In genomic region chr3:108788455-108788794, GRCm38 (mm10) we compare ENCODE assay signal across 23 mouse cellular contexts. TPM values are rescaled to one million over a fixed set of nuclear protein-coding genes. Genes with fewer than 3 reads are reported as not detected.
A peak's percentile ranks its signal among the peaks of the same experiment; 100 is the strongest.
DNase-seq lines count a peak whose midpoint lies in the region; ATAC-seq and TF ChIP-seq lines count a peak whose summit lies in the region.
"Had no signal": no experiment of that assay in that cellular context is flagged by ENCODE, and none has a peak within 500 bp of the region (broad histone marks: within the 10 kb centered on the region; RNA-seq: fewer than 3 reads in every experiment).

No protein-coding gene starts in this region.

- TF ChIP-seq EP300 in stomach, postnatal 0 days (optimal IDR thresholded peaks at IDR 0.05): no peak

- intact Hi-C loops in left cerebral cortex, postnatal 36 days (cut with DNase I): no loop called here

- no peak overlapping the region for H3K9ac ChIP-seq in stomach, embryonic 16.5 days (ENCODE audit: low read length)
- H3K9ac ChIP-seq in stomach, postnatal 0 days (ENCODE audit: low read length): no peak overlapping the region
- H3K9ac ChIP-seq: midbrain, embryonic 15.5 days had no signal

- peak overlapping the region; percentile 6; the same call in 1 of the 2 replicates for H3K27ac ChIP-seq in stomach, embryonic 16.5 days (ENCODE audit: low read length)
- no peak overlapping the region for H3K27ac ChIP-seq in stomach, postnatal 0 days (replicated peaks)
- H3K27ac ChIP-seq: midbrain, embryonic 15.5 days had no signal

- peak; percentile 13 to 43 for DNase-seq in kidney, adult 8-10 months
- no peak for DNase-seq in kidney, postnatal 25 days
- no peak for DNase-seq in stomach, postnatal 0 days (ENCODE audit: low spot score)
- peak; percentile 24 to 54 for DNase-seq in kidney, postnatal 36 days
- no peak for DNase-seq in left cerebral cortex, postnatal 36 days (ENCODE audit: low spot score in 2 of 2)
- DNase-seq: adrenal gland, postnatal 25 days; cerebellum, adult 18-20 months; cerebellum, postnatal 25 days; embryo, embryonic 11 days; gastrocnemius, postnatal 25 days; lung, adult 2 months; right cerebral cortex, postnatal 25 days had no signal

- no peaks in the 10 kb centered on the region for H3K36me3 ChIP-seq in stomach, embryonic 16.5 days (ENCODE audit: control insufficient read depth, insufficient read depth, low read length)
- H3K36me3 ChIP-seq in stomach, postnatal 0 days (ENCODE audit: control insufficient read depth, insufficient read depth, low read length): peaks cover 7% of the 10 kb centered on the region; the same call in 1 of the 2 replicates
- H3K36me3 ChIP-seq: midbrain, embryonic 15.5 days had no signal

- 72% methylated on average over 4 of the region's 4 CpGs for WGBS in stomach, embryonic 16.5 days
- WGBS in stomach, postnatal 0 days: 65% methylated on average over 4 of the region's 4 CpGs

- no peak overlapping the region for H3K4me2 ChIP-seq in stomach, embryonic 16.5 days (ENCODE audit: low read depth, low read length)
- H3K4me2 ChIP-seq in stomach, postnatal 0 days (replicated peaks; ENCODE audit: low read depth): no peak overlapping the region
- H3K4me2 ChIP-seq: midbrain, embryonic 15.5 days had no signal

- no peak overlapping the region for H3K4me3 ChIP-seq in stomach, embryonic 16.5 days (replicated peaks; ENCODE audit: low read length)
- no peak overlapping the region for H3K4me3 ChIP-seq in stomach, postnatal 0 days (ENCODE audit: low read depth, low read length)
- H3K4me3 ChIP-seq: midbrain, embryonic 15.5 days had no signal

- H3K9me3 ChIP-seq in stomach, embryonic 16.5 days (replicated peaks; ENCODE audit: control insufficient read depth, low read length): no peaks in the 10 kb centered on the region
- 0 out of 2 replicates have a peak, but pooled peaks cover 2% of the 10 kb centered on the region for H3K9me3 ChIP-seq in stomach, postnatal 0 days (ENCODE audit: control insufficient read depth, low read length)
- H3K9me3 ChIP-seq: midbrain, embryonic 15.5 days had no signal

- TF ChIP-seq CTCF in stomach, postnatal 0 days (IDR thresholded peaks at IDR 0.05; ENCODE audit: low read depth): no peak

- no peak for ATAC-seq in stomach, embryonic 16.5 days (ENCODE audit: insufficient read depth, low FRiP score)
- no peak for ATAC-seq in stomach, postnatal 0 days (ENCODE audit: low FRiP score, low TSS enrichment)
- ATAC-seq in megakaryocyte progenitor cell, adult 5-6 weeks (replicated peaks; ENCODE audit: poor library complexity): no peak
- ATAC-seq: forebrain, embryonic 16.5 days; hindbrain, embryonic 16.5 days; midbrain, embryonic 15.5 days had no signal

- peaks cover 5% of the 10 kb centered on the region; the same call in 1 of the 2 replicates for H3K4me1 ChIP-seq in stomach, embryonic 16.5 days (ENCODE audit: control insufficient read depth, insufficient read depth, low read length)
- H3K4me1 ChIP-seq in stomach, postnatal 0 days (replicated peaks; ENCODE audit: control insufficient read depth, insufficient read depth): no peaks in the 10 kb centered on the region
- H3K4me1 ChIP-seq: midbrain, embryonic 15.5 days had no signal

- H3K27me3 ChIP-seq in stomach, embryonic 16.5 days (ENCODE audit: control insufficient read depth, insufficient read depth, low read length): no peaks in the 10 kb centered on the region
- no peaks in the 10 kb centered on the region for H3K27me3 ChIP-seq in stomach, postnatal 0 days (ENCODE audit: control insufficient read depth, insufficient read depth, low read length)
- H3K27me3 ChIP-seq: CH12.LX; midbrain, embryonic 15.5 days had no signal

RNA-seq across cellular contexts. Expression of gene Aknad1, which starts 49.0 kb away (rescaled TPM):
- polyA plus RNA-seq in stomach, embryonic 16.5 days (2015; fragmentation: Nextera tagmentation; extraction: Ambion mirVana): 0.49 and 0.97 TPM in 2 replicates
- 0.30 and 0.85 TPM in 2 replicates for polyA plus RNA-seq in stomach, postnatal 0 days (2015; fragmentation: Nextera tagmentation; extraction: Ambion mirVana)
- not detected for total RNA-seq in left cerebral cortex, postnatal 36 days (2021)
- total RNA-seq in megakaryocyte progenitor cell, adult 5-6 weeks (2015): 0.10 TPM in 1 of 2 replicates, not detected in the other
- total RNA-seq in megakaryocyte progenitor cell, adult 5-6 weeks (2017): 0.14 TPM in 1 of 2 replicates, not detected in the other
- total RNA-seq: adrenal gland, postnatal 25 days; CH12.LX; layer of hippocampus, adult 18-20 months; layer of hippocampus, postnatal 25 days; MEL; neutrophil, adult 5-6 weeks had no signal
- polyA plus RNA-seq: forebrain, embryonic 16.5 days; heart, embryonic 16.5 days; hindbrain, embryonic 16.5 days; midbrain, embryonic 15.5 days had no signal

RNA-seq across cellular contexts. Expression of gene Stxbp3, which starts 51.9 kb away (rescaled TPM):
- 44.6 and 51.0 TPM in 2 replicates for polyA plus RNA-seq in stomach, embryonic 16.5 days (2015; fragmentation: Nextera tagmentation; extraction: Ambion mirVana)
- polyA plus RNA-seq in stomach, postnatal 0 days (2015; fragmentation: Nextera tagmentation; extraction: Ambion mirVana): 38.6 and 39.3 TPM in 2 replicates
- total RNA-seq in left cerebral cortex, postnatal 36 days (2021): 10 to 100 TPM; 22.4 to 23.7 TPM
- 28.8 and 36.7 TPM in 2 replicates for total RNA-seq in megakaryocyte progenitor cell, adult 5-6 weeks (2015)
- 18.0 and 26.9 TPM in 2 replicates for total RNA-seq in megakaryocyte progenitor cell, adult 5-6 weeks (2017)

Comparison
In these comparisons a context has a peak if more than half of its experiments do, and no peak if none do; other contexts are left out.
1. DNase-seq: peak in kidney, adult 8-10 months (2 of 2) and kidney, postnatal 36 days (2 of 2); none in kidney, postnatal 25 days (0 of 2), stomach, postnatal 0 days (single experiment) and left cerebral cortex, postnatal 36 days (0 of 2).